Mouse (Mus musculus): ENCODE data around the gene Gm16253. TPM values are rescaled to one million over a fixed set of nuclear protein-coding genes. Genes with fewer than 3 reads are reported as not detected.
A peak's percentile ranks its signal among the peaks of the same experiment; 100 is the strongest.

Gene Gm16253
- polyA plus RNA-seq, 1 experiment from 2014 or later: 1.3 TPM

GRCm38 (mm10) chr3:96547389-96547960 lies 29.3 kb upstream of the Gm16253 start:
- Histone ChIP-seq H3K9me3 (no peaks in the 10 kb centered on the region), H3K27me3 (no peaks in the 10 kb centered on the region), H3K9ac (no peak overlapping the region), H3K27ac (no peak overlapping the region), H3K4me2 (peak overlapping the region; percentile 27; the same call in 1 of the 2 replicates), H3K4me1 (peaks cover 6% of the 10 kb centered on the region; the same call in 1 of the 2 replicates), H3K36me3 (no peaks in the 10 kb centered on the region), H3K4me3 (no peak overlapping the region)
- no peak; the same call in 1 of the 2 replicates for ATAC-seq (ENCODE audit: borderline replicate concordance, extremely low read depth, low FRiP score, low TSS enrichment)
- 8% methylated on average over 14 of the region's 14 CpGs for WGBS

DNA sequence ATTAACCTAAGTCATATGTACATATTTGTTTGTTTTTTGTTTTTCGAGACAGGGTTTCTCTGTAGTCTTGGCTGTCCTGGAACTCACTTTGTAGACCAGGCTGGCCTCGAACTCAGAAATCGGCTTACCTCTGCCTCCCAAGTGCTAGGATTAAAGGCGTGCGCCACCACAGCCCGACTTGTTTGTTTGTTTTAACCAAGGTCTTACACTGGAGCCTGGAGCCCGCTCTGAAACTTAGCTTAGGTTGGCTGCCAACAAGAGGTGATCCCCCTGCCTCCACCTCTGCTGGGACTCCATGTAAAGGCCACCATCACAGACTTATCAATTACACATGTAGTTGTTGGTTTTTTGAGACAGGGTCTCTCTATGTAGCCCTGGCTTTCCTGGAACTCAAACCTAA lies 28.0 kb upstream of the Gm16253 start:
- Histone ChIP-seq H3K4me1 (peaks cover 6% of the 10 kb centered on the region; the same call in 1 of the 2 replicates), H3K9me3 (no peaks in the 10 kb centered on the region), H3K27me3 (no peaks in the 10 kb centered on the region), H3K4me2 (no peak overlapping the region), H3K36me3 (no peaks in the 10 kb centered on the region), H3K4me3 (no peak overlapping the region), H3K9ac (no peak overlapping the region), H3K27ac (no peak overlapping the region)
- ATAC-seq (ENCODE audit: borderline replicate concordance, extremely low read depth, low FRiP score, low TSS enrichment): no peak
- 66% methylated on average over 7 of the region's 7 CpGs for WGBS

- H3K27ac ChIP-seq: no peak overlapping the region
- whole genome bisulfite sequencing: 78% methylated on average over 5 of the region's 5 CpGs
Observed at GRCm38 (mm10) chr3:96549346-96549745, 27.4 kb upstream of the Gm16253 start.

GRCm38 (mm10) chr3:96551203-96551602 lies 25.6 kb upstream of the Gm16253 start:
- Histone ChIP-seq H3K4me3 (no peak overlapping the region), H3K4me1 (peaks cover 30% of the 10 kb centered on the region), H3K36me3 (no peaks in the 10 kb centered on the region), H3K9me3 (no peaks in the 10 kb centered on the region), H3K27ac (no peak overlapping the region), H3K4me2 (no peak overlapping the region), H3K9ac (no peak overlapping the region), H3K27me3 (no peaks in the 10 kb centered on the region)
- no peak for ATAC-seq (ENCODE audit: borderline replicate concordance, extremely low read depth, low FRiP score, low TSS enrichment)
- 7% methylated on average over 8 of the region's 8 CpGs for WGBS

More at GRCm38 (mm10) chr3:96549346-96549745, 27.4 kb upstream of the Gm16253 start:
- H3K4me1 ChIP-seq: peaks cover 11% of the 10 kb centered on the region
- no peak for ATAC-seq (ENCODE audit: borderline replicate concordance, extremely low read depth, low FRiP score, low TSS enrichment)
- no peaks in the 10 kb centered on the region for H3K27me3 ChIP-seq
- H3K36me3 ChIP-seq: no peaks in the 10 kb centered on the region
- H3K9ac ChIP-seq: no peak overlapping the region
- no peak overlapping the region for H3K4me2 ChIP-seq
- H3K9me3 ChIP-seq: no peaks in the 10 kb centered on the region
- H3K4me3 ChIP-seq: no peak overlapping the region

DNA sequence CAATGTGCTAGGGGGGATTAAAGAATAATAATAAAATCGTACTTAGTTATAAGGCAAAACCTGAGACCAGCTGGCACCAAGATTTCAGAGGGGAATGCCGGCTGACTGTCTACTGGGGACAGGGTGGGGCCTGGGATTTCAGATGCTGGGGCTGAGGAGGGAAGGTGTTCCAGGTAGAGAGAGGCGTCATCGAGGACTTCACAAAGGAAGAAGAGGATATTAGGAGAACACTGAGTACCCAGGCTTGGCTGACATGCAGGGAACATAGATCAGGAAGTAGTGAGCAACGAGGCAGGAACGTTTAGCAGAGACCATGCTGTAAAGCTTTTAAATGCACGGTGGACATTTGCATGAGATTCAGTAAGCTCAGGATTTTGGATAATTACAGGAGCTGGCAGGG lies 24.9 kb upstream of the Gm16253 start:
- H3K4me1 ChIP-seq: peaks cover 36% of the 10 kb centered on the region
- no peak overlapping the region for H3K9ac ChIP-seq
- ATAC-seq (ENCODE audit: borderline replicate concordance, extremely low read depth, low FRiP score, low TSS enrichment): no peak
- H3K36me3 ChIP-seq: no peaks in the 10 kb centered on the region
- WGBS: 60% methylated on average over 7 of the region's 7 CpGs
- no peak overlapping the region for H3K4me2 ChIP-seq
- no peaks in the 10 kb centered on the region for H3K27me3 ChIP-seq
- no peaks in the 10 kb centered on the region for H3K9me3 ChIP-seq
- H3K4me3 ChIP-seq: no peak overlapping the region
- H3K27ac ChIP-seq: no peak overlapping the region

- WGBS: 73% methylated on average over 6 of the region's 6 CpGs
Observed at GRCm38 (mm10) chr3:96553601-96554000, 23.2 kb upstream of the Gm16253 start.

GRCm38 (mm10) chr3:96554251-96554650 lies 22.5 kb upstream of the Gm16253 start:
- no peak for ATAC-seq (ENCODE audit: borderline replicate concordance, extremely low read depth, low FRiP score, low TSS enrichment)
- 75% methylated on average over 6 of the region's 6 CpGs for WGBS
- Histone ChIP-seq H3K9me3 (no peaks in the 10 kb centered on the region), H3K4me2 (no peak overlapping the region), H3K27me3 (no peaks in the 10 kb centered on the region), H3K4me1 (peaks cover 39% of the 10 kb centered on the region), H3K36me3 (no peaks in the 10 kb centered on the region), H3K9ac (no peak overlapping the region), H3K27ac (peak overlapping the region; percentile 91), H3K4me3 (no peak overlapping the region)

More at GRCm38 (mm10) chr3:96553601-96554000, 23.2 kb upstream of the Gm16253 start:
- H3K4me1 ChIP-seq: peaks cover 37% of the 10 kb centered on the region
- no peaks in the 10 kb centered on the region for H3K27me3 ChIP-seq
- no peak overlapping the region for H3K4me2 ChIP-seq
- no peak for ATAC-seq (ENCODE audit: borderline replicate concordance, extremely low read depth, low FRiP score, low TSS enrichment)
- H3K36me3 ChIP-seq: no peaks in the 10 kb centered on the region
- H3K9ac ChIP-seq: no peak overlapping the region
- no peak overlapping the region for H3K27ac ChIP-seq
- no peak overlapping the region for H3K4me3 ChIP-seq
- H3K9me3 ChIP-seq: no peaks in the 10 kb centered on the region

- peak overlapping the region; percentile 91 for H3K27ac ChIP-seq
- peaks cover 7% of the 10 kb centered on the region for H3K36me3 ChIP-seq
- 12% methylated on average over 12 of the region's 12 CpGs for WGBS
- H3K4me2 ChIP-seq: peak overlapping the region; percentile 76; the same call in 1 of the 2 replicates
- no peak overlapping the region for H3K4me3 ChIP-seq
- H3K27me3 ChIP-seq: no peaks in the 10 kb centered on the region
- peaks cover 48% of the 10 kb centered on the region for H3K4me1 ChIP-seq
- peak; percentile 56; the same call in 1 of the 2 replicates for ATAC-seq (ENCODE audit: borderline replicate concordance, extremely low read depth, low FRiP score, low TSS enrichment)
- H3K9ac ChIP-seq: no peak overlapping the region
- no peaks in the 10 kb centered on the region for H3K9me3 ChIP-seq
Observed at GRCm38 (mm10) chr3:96555041-96555596, 21.7 kb upstream of the Gm16253 start.

GRCm38 (mm10) chr3:96555999-96556614 lies 20.7 kb upstream of the Gm16253 start:
- peak overlapping the region; percentile 91 for H3K27ac ChIP-seq
- H3K9me3 ChIP-seq: no peaks in the 10 kb centered on the region
- H3K36me3 ChIP-seq: peaks cover 16% of the 10 kb centered on the region
- ATAC-seq (ENCODE audit: borderline replicate concordance, extremely low read depth, low FRiP score, low TSS enrichment): no peak
- H3K4me3 ChIP-seq: peak overlapping the region; percentile 70; the same call in 1 of the 2 replicates
- WGBS: 70% methylated on average over 15 of the region's 15 CpGs
- peak overlapping the region; percentile 76 for H3K4me2 ChIP-seq
- H3K9ac ChIP-seq: no peak overlapping the region
- H3K27me3 ChIP-seq: no peaks in the 10 kb centered on the region
- peaks cover 58% of the 10 kb centered on the region for H3K4me1 ChIP-seq

- ATAC-seq (ENCODE audit: borderline replicate concordance, extremely low read depth, low FRiP score, low TSS enrichment): no peak
- Histone ChIP-seq H3K36me3 (peaks cover 20% of the 10 kb centered on the region), H3K4me3 (peak overlapping the region; percentile 70), H3K4me1 (peaks cover 62% of the 10 kb centered on the region), H3K4me2 (peak overlapping the region; percentile 76), H3K9ac (peak overlapping the region; percentile 40), H3K27me3 (no peaks in the 10 kb centered on the region), H3K9me3 (no peaks in the 10 kb centered on the region), H3K27ac (peak overlapping the region; percentile 91)
- 4% methylated on average over 22 of the region's 22 CpGs for WGBS
Observed at GRCm38 (mm10) chr3:96556651-96557635, 19.8 kb upstream of the Gm16253 start.

DNA sequence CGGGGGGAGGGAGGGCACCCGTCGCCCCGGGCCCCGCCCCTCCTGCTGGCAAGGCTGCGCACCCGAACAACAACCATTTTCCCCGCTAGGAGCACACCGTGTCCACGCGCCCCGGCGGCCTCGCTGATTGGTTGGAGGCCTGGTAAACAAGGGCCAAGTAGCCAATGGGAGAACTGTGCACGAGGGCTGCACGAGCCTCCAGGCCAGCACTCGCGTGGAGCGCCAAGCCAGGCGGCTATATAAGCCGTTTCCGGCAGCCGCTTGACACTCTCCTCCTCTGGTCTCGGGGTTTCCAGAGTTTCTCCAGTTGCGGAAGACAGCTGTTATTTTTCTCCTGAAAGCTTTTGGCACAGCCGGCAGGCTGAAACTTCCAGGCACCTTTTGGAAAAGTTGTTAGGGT lies 19.1 kb upstream of the Gm16253 start, which contains the start of gene Txnip:
TSS of gene Txnip (plus strand) at position 264 of the 400 bp plus-strand sequence.
- Histone ChIP-seq H3K36me3 (peaks cover 20% of the 10 kb centered on the region), H3K9ac (peak within 1 kb of the TSS; percentile 80), H3K9me3 (no peaks in the 10 kb centered on the region), H3K4me3 (peak within 1 kb of the TSS; percentile 70), H3K4me2 (peak within 1 kb of the TSS; percentile 76), H3K27me3 (no peaks in the 10 kb centered on the region), H3K4me1 (peaks cover 68% of the 10 kb centered on the region), H3K27ac (peak within 1 kb of the TSS; percentile 91)
- peak; percentile 98 for ATAC-seq (ENCODE audit: borderline replicate concordance, extremely low read depth, low FRiP score, low TSS enrichment)
- WGBS: 0% methylated on average over 26 of the region's 26 CpGs
